Mouse (Mus musculus) brain, adult 2 months (tissue): Measurements from ENCODE around the gene Trim15.

Source experiments
- DNase-seq: peaks from one replicate; pipeline ENCODE4 v3.0.0; 2011; ENCODE audit warnings: low read depth, low spot score

Trim15 gene

GRCm38 (mm10) chr17:36830470-36830869 lies 36.5 kb downstream of the Trim15 start:
- no peak for DNase-seq

GRCm38 (mm10) chr17:36828488-36828887 lies 38.5 kb downstream of the Trim15 start:
- no peak for DNase-seq

- peak; percentile 95 for DNase-seq
Measured at GRCm38 (mm10) chr17:36826002-36826401, 41.0 kb downstream of the Trim15 start.

- DNase-seq: peak; percentile 78
Measured at GRCm38 (mm10) chr17:36825525-36825924, 41.5 kb downstream of the Trim15 start.

- DNase-seq: peak; percentile 44
Measured at GRCm38 (mm10) chr17:36824005-36824404, 43.0 kb downstream of the Trim15 start.

- no peak for DNase-seq
Measured at GRCm38 (mm10) chr17:36811871-36812270, 55.1 kb downstream of the Trim15 start, which contains the start of gene H2-M10.6. Gene H2-M10.6 (plus strand): TSS chr17:36812171.
